Mouse (Mus musculus) adrenal gland, adult (tissue): ENCODE data around the gene Racgap1.

Source experiments
- DNase-seq, 2 experiments: peaks; one replicate each; pipeline ENCODE4 v3.0.0; 2022 to 2023; ENCODE audit warnings: low spot score in 1 of 2; ENCODE audit not compliant: inconsistent age in 2 of 2

Racgap1 gene

GRCm38 (mm10) chr15:99651163-99651872 is at the start of gene Racgap1:
TSS of gene Racgap1 (minus strand) at chr15:99651656.
- peak; percentile 96 to 99 for DNase-seq

- DNase-seq: peak; percentile 45 to 74
Measured at GRCm38 (mm10) chr15:99700219-99701106, 49.0 kb upstream of the Racgap1 start.

- peak in 1 of 2 experiments; percentile 71 for DNase-seq
Measured at GRCm38 (mm10) chr15:99699715-99700114, 48.3 kb upstream of the Racgap1 start.

- DNase-seq: peak; percentile 52 to 71
Measured at GRCm38 (mm10) chr15:99698533-99699085, 47.2 kb upstream of the Racgap1 start.

- no peak for DNase-seq
Measured at GRCm38 (mm10) chr15:99697309-99697708, 45.9 kb upstream of the Racgap1 start.

GRCm38 (mm10) chr15:99691976-99692375 is 40.5 kb upstream of the Racgap1 start:
- no peak for DNase-seq

GRCm38 (mm10) chr15:99690924-99691323 is 39.5 kb upstream of the Racgap1 start:
- no peak for DNase-seq

- peak; percentile 59 to 88 for DNase-seq
Measured at GRCm38 (mm10) chr15:99688712-99689111, 37.3 kb upstream of the Racgap1 start.

- DNase-seq: no peak
Measured at GRCm38 (mm10) chr15:99684156-99684555, 32.7 kb upstream of the Racgap1 start.

- DNase-seq: peak in 1 of 2 experiments; percentile 54
Measured at GRCm38 (mm10) chr15:99682880-99683279, 31.4 kb upstream of the Racgap1 start.

GRCm38 (mm10) chr15:99679008-99679407 is 27.6 kb upstream of the Racgap1 start:
- DNase-seq: no peak

- peak in 1 of 2 experiments; percentile 73 for DNase-seq
Measured at GRCm38 (mm10) chr15:99678063-99678800, 26.8 kb upstream of the Racgap1 start.

- DNase-seq: no peak
Measured at GRCm38 (mm10) chr15:99677089-99677488, 25.6 kb upstream of the Racgap1 start.

GRCm38 (mm10) chr15:99674866-99675265 is 23.4 kb upstream of the Racgap1 start:
- no peak for DNase-seq

- no peak for DNase-seq
Measured at GRCm38 (mm10) chr15:99671783-99672182, 20.3 kb upstream of the Racgap1 start.

- DNase-seq: no peak
Measured at GRCm38 (mm10) chr15:99670964-99671670, 19.7 kb upstream of the Racgap1 start.

GRCm38 (mm10) chr15:99670154-99670821 is 18.8 kb upstream of the Racgap1 start, which contains the start of gene Asic1:
TSS of gene Asic1 (plus strand) at chr15:99670368.
- peak; percentile 76 to 87 for DNase-seq

- DNase-seq: no peak
Measured at GRCm38 (mm10) chr15:99669392-99669791, 17.9 kb upstream of the Racgap1 start.

GRCm38 (mm10) chr15:99668881-99669280 is 17.4 kb upstream of the Racgap1 start:
- DNase-seq: peak; percentile 77 to 90

- no peak for DNase-seq
Measured at GRCm38 (mm10) chr15:99667544-99667943, 16.1 kb upstream of the Racgap1 start.
